Mouse (Mus musculus): Measurements from ENCODE around the gene Shd.
"Not testable (repeated sequence)": the region's sequence is repeated elsewhere in the genome, so short reads cannot be mapped to it uniquely, and the experiment has no call there.

The Shd gene

GRCm38 (mm10) chr17:55969966-55970891 lies at the start of gene Shd:
TSS of gene Shd (plus strand) at chr17:55970467.
- CTCF ChIA-PET = no interaction called here

- CTCF ChIA-PET = interaction anchor here (0.7 kb wide), 1 partner anchor 853 kb away, joined by 3 read pairs; no protein-coding TSS in a partner anchor
Observed at GRCm38 (mm10) chr17:55931553-55932502, 38.4 kb upstream of the Shd start.

GRCm38 (mm10) chr17:55932635-55933034 lies 37.6 kb upstream of the Shd start:
- CTCF ChIA-PET = interaction anchor here (0.7 kb wide), 1 partner anchor 852 kb away, joined by 3 read pairs; no protein-coding TSS in a partner anchor

GRCm38 (mm10) chr17:55933191-55933590 lies 37.1 kb upstream of the Shd start:
- CTCF ChIA-PET = no interaction called here

GRCm38 (mm10) chr17:55944387-55944865 lies 25.8 kb upstream of the Shd start:
- CTCF ChIA-PET = not testable (repeated sequence)

- CTCF ChIA-PET = not testable (repeated sequence)
Observed at GRCm38 (mm10) chr17:55944866-55945682, 25.2 kb upstream of the Shd start.

GRCm38 (mm10) chr17:55945696-55946095 lies 24.6 kb upstream of the Shd start:
- CTCF ChIA-PET = no interaction called here

GRCm38 (mm10) chr17:55948647-55949046 lies 21.6 kb upstream of the Shd start:
- CTCF ChIA-PET = no interaction called here

GRCm38 (mm10) chr17:55949400-55949799 lies 20.9 kb upstream of the Shd start, which contains the start of gene Zfp119b:
TSS of gene Zfp119b (minus strand) at chr17:55949500.
- CTCF ChIA-PET = no interaction called here

- CTCF ChIA-PET = no interaction called here
Observed at GRCm38 (mm10) chr17:55950601-55951000, 19.7 kb upstream of the Shd start.

GRCm38 (mm10) chr17:55952041-55952440 lies 18.2 kb upstream of the Shd start:
- CTCF ChIA-PET = no interaction called here

GRCm38 (mm10) chr17:55952447-55953027 lies 17.7 kb upstream of the Shd start, which contains the start of gene Ebi3:
TSS of gene Ebi3 (plus strand) at chr17:55952640.
- CTCF ChIA-PET = interaction anchor here (0.6 kb wide), 1 partner anchor 1177 kb away, joined by 3 read pairs; no protein-coding TSS in a partner anchor

GRCm38 (mm10) chr17:55953751-55954150 lies 16.5 kb upstream of the Shd start:
- CTCF ChIA-PET = no interaction called here

GRCm38 (mm10) chr17:55954229-55954628 lies 16.0 kb upstream of the Shd start:
- CTCF ChIA-PET = interaction anchor here (0.6 kb wide), 1 partner anchor 98 kb away, joined by 4 read pairs; no protein-coding TSS in a partner anchor

- CTCF ChIA-PET = interaction anchor here (0.6 kb wide), 1 partner anchor 332 kb away, joined by 8 read pairs; no protein-coding TSS in a partner anchor
Observed at GRCm38 (mm10) chr17:55956129-55956528, 14.1 kb upstream of the Shd start.

GRCm38 (mm10) chr17:55956591-55956990 lies 13.7 kb upstream of the Shd start:
- CTCF ChIA-PET = interaction anchor here (1.1 kb wide), 1 partner anchor 116 kb away, joined by 3 read pairs; no protein-coding TSS in a partner anchor

GRCm38 (mm10) chr17:55957168-55957567 lies 13.1 kb upstream of the Shd start:
- CTCF ChIA-PET = interaction anchor here (1.1 kb wide), 1 partner anchor 115 kb away, joined by 3 read pairs; no protein-coding TSS in a partner anchor

- CTCF ChIA-PET = interaction anchor here (1.1 kb wide), 1 partner anchor 114 kb away, joined by 3 read pairs; no protein-coding TSS in a partner anchor
Observed at GRCm38 (mm10) chr17:55957726-55958583, 12.3 kb upstream of the Shd start.

GRCm38 (mm10) chr17:55958584-55958886 lies 11.7 kb upstream of the Shd start:
- CTCF ChIA-PET = no interaction called here

Measured in spleen, embryonic (tissue).